Mouse (Mus musculus) ES-Bruce4 (cell line): ENCODE measurements at regions not wholly inside any gene's neighbourhood (a gene's known extent, or its start where the extent isn't known, plus 50 kb on each side); places are given as distances from the start of the nearest gene placed in this dataset.

Experiments used
- CTCF ChIP-seq: IDR thresholded peaks from one replicate; pipeline ENCODE4 v1.8.1; 2011; ENCODE audit warnings: low read depth, low read length
- POLR2A ChIP-seq: IDR thresholded peaks from one replicate; pipeline ENCODE4 v1.8.1; 2011; ENCODE audit warnings: low read length; ENCODE audit not compliant: insufficient read depth

GRCm38 (mm10) chr15:86683081-86683480 lies 468.8 kb downstream of the Tbc1d22a start:
- TF ChIP-seq CTCF (no peak), POLR2A (no peak)
